Mouse (Mus musculus) embryonic facial prominence, embryonic 11.5 days (tissue): ENCODE measurements at regions not wholly inside any gene's neighbourhood (a gene's known extent, or its start where the extent isn't known, plus 50 kb on each side); places are given as distances from the start of the nearest gene placed in this dataset.
A peak's percentile ranks its signal among the peaks of the same experiment; 100 is the strongest.

ENCODE experiments used
- ATAC-seq: fragments of 200-750 bp; cut with Nextera tagmentation; replicated peaks from 2 replicates; pipeline ENCODE4 v1.8.0; 2017; ENCODE audit warnings: low read depth; ENCODE audit not compliant: insufficient number of reproducible peaks, low FRiP score, low TSS enrichment
- DNase-seq: peaks from one replicate; pipeline ENCODE4 v3.0.0-alpha.2; 2015; ENCODE audit warnings: low spot score
- H3K27ac ChIP-seq: fragments of 300-500 bp; sonication (generic); replicated peaks from 2 replicates; pipeline ENCODE4 v1.5.1; 2014; ENCODE audit warnings: mild to moderate bottlenecking, low read depth, low read length, control low read depth
- H3K27me3 ChIP-seq: fragments of 300-500 bp; sonication (generic); 2 replicates; pipeline ENCODE4 v1.6.1; 2014; ENCODE audit warnings: mild to moderate bottlenecking, low read length, moderate library complexity, mixed read lengths; ENCODE audit not compliant: control insufficient read depth, insufficient read depth
- H3K36me3 ChIP-seq: fragments of 300-500 bp; sonication (generic); replicated peaks from 2 replicates; pipeline ENCODE4 v1.6.1; 2014; ENCODE audit warnings: low read depth, mild to moderate bottlenecking, low read length, moderate library complexity, mixed read lengths; ENCODE audit not compliant: control insufficient read depth, insufficient read depth
- H3K4me1 ChIP-seq: fragments of 300-500 bp; sonication (generic); 2 replicates; pipeline ENCODE4 v1.6.1; 2014; ENCODE audit warnings: low read length, mixed read lengths; ENCODE audit not compliant: control insufficient read depth, insufficient read depth
- H3K4me2 ChIP-seq: fragments of 300-500 bp; sonication (generic); 2 replicates; pipeline ENCODE4 v1.6.1; 2014; ENCODE audit warnings: low read depth, mild to moderate bottlenecking, control low read depth, low read length, moderate library complexity
- H3K4me3 ChIP-seq: fragments of 300-500 bp; sonication (generic); 2 replicates; pipeline ENCODE4 v1.5.1; 2014; ENCODE audit warnings: low read depth, low read length, control low read depth
- H3K9ac ChIP-seq: fragments of 300-500 bp; sonication (generic); replicated peaks from 2 replicates; pipeline ENCODE4 v1.6.1; 2014; ENCODE audit warnings: mild to moderate bottlenecking, control low read depth, low read length
- H3K9me3 ChIP-seq: fragments of 300-500 bp; sonication (generic); replicated peaks from 2 replicates; pipeline ENCODE4 v1.6.1; 2016; ENCODE audit warnings: mild to moderate bottlenecking, low read length, inconsistent platforms, mixed read lengths; ENCODE audit not compliant: control insufficient read depth
- WGBS: fragments of 180-500 bp; shearing (Covaris S2); extraction: QIAGEN DNeasy Blood & Tissue Kit; methylation state at CpG from one replicate; pipeline ENCODE4 v1.1.7; 2014; 5-methylcytosine and 5-hydroxymethylcytosine counted together

DNA sequence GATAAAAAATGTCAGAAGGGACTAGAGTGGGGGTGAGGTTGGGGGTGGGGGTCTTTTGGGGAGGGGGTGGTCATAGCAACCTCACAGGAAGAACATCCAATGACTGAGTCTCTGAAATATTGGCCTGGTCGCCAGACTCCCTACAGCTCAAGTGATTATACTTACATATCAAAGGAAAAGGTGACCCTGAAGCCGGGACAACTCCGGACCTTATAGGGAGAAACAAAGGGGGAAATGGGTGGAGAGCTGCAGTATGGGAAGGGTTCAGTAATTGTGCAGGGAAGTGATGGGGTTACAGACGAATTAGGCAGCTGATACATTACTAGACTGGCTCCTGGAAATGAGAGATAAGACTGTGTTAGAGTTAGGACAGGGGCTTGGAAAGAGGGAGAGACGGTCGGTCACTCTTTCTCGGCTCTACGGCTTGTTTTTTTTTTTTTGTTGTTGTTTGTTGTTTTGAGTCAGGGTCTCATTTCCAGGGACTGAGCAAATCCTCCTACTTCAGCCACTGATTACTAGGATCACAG is 130.2 kb upstream of the Map3k1 start:
- no peak for ATAC-seq

DNA sequence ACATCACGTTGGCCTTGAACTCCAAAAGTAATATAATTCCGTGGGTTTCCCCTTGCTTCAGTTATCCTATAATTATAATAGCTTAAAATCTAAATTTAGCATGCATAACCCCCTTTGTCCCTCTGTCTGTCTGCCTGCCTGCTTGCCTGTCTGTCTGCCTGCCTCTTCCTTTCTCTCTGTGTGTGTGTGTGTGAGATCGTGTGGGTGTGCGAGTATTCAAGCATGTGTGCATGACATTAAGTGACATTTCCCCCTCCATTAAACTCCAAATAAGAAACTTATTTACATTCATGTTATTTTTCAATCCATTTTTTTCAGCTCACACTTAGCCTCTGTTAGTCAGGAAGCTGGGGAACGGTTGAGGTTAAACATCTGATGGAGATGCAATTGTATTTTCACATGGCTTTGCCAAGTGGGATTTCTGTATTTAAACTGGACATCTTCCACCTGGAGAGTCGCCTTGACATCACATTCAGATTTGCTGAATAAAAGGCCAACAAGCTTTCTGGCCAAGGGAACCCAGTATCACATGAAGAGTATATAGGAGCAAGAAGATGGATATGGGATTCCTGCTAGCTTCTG is 130.8 kb upstream of the Map3k1 start:
- H3K4me3 ChIP-seq: no peak overlapping the region
- H3K4me2 ChIP-seq: no peak overlapping the region
- H3K27me3 ChIP-seq: no peaks in the 10 kb centered on the region
- WGBS: 65% methylated on average over 6 of the region's 6 CpGs
- H3K4me1 ChIP-seq: no peaks in the 10 kb centered on the region; the same call in 1 of the 2 replicates
- no peak overlapping the region for H3K9ac ChIP-seq
- no peaks in the 10 kb centered on the region for H3K36me3 ChIP-seq
- H3K27ac ChIP-seq: no peak overlapping the region
- DNase-seq (no peak), ATAC-seq (no peak)
- no peaks in the 10 kb centered on the region for H3K9me3 ChIP-seq

More for the DNA sequence above, 130.2 kb upstream of the Map3k1 start:
- Histone ChIP-seq H3K4me2 (no peak overlapping the region), H3K4me3 (no peak overlapping the region), H3K27ac (no peak overlapping the region), H3K4me1 (no peaks in the 10 kb centered on the region; the same call in 1 of the 2 replicates), H3K36me3 (no peaks in the 10 kb centered on the region), H3K27me3 (no peaks in the 10 kb centered on the region), H3K9ac (no peak overlapping the region), H3K9me3 (no peaks in the 10 kb centered on the region)
- DNase-seq: no peak
- WGBS: 71% methylated on average over 8 of the region's 8 CpGs

DNA sequence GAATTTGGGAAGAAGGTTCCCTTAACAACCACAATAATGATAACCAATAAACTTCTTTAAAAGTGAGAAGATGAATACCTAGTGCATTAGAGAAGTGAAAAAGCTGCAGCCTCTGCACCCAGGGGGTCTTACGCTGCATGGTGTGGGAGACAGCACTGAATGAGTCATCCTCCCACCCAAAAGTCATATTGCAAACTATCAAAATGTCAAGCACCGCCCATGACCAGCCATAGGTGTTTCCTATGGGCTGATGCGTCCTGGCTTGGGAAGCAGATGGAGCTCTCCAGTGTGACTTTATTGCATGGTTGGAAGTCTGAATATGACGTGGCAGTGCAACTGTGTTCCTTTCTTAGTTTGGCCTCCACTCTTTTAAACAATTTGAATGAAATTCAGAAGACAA is 131.5 kb upstream of the Map3k1 start:
- Histone ChIP-seq H3K36me3 (no peaks in the 10 kb centered on the region), H3K27ac (no peak overlapping the region), H3K9ac (no peak overlapping the region), H3K4me1 (no peaks in the 10 kb centered on the region; the same call in 1 of the 2 replicates), H3K4me3 (no peak overlapping the region), H3K27me3 (no peaks in the 10 kb centered on the region), H3K4me2 (no peak overlapping the region), H3K9me3 (no peaks in the 10 kb centered on the region)
- no peak for DNase-seq
- no peak for ATAC-seq
- WGBS: 95% methylated on average over 4 of the region's 4 CpGs

DNA sequence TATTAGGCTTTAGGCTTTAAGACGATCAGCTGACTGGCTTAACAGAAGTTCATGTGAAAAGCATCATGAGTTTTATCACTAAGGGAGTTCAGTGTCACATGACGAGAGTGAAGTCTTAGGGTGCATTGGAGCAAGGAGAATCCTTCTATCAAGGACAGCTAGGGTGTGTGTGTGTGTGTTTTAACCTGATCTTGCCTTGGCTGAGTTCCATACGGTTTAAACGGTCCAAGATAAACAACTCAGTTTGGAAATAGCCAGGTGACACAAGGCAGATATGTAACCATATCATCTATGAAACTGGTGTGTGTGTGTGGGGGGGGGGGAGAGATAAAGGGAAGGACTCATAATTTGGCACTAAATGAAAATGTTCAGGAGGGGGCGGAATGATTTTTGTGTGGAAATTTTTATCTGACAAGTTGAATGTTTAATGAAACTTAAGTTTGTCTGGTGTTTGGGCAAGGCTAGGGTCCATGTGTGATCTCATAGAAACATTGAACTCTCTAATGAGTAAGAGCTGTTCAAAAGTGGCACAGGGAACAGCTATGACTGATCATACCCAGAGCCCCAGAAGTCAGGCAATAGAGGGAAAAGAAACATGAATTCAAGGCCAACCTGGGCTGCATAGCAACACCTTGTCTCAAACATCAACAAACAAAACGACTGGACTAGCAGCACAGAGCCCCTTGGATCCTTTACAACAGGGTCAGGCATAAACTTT is 132.2 kb upstream of the Map3k1 start:
- Histone ChIP-seq H3K36me3 (no peaks in the 10 kb centered on the region), H3K4me3 (no peak overlapping the region), H3K27me3 (no peaks in the 10 kb centered on the region), H3K4me2 (no peak overlapping the region), H3K27ac (no peak overlapping the region), H3K9me3 (no peaks in the 10 kb centered on the region), H3K9ac (no peak overlapping the region), H3K4me1 (no peaks in the 10 kb centered on the region; the same call in 1 of the 2 replicates)
- WGBS: 73% methylated on average over 6 of the region's 6 CpGs
- no peak for ATAC-seq
- DNase-seq: no peak

DNA sequence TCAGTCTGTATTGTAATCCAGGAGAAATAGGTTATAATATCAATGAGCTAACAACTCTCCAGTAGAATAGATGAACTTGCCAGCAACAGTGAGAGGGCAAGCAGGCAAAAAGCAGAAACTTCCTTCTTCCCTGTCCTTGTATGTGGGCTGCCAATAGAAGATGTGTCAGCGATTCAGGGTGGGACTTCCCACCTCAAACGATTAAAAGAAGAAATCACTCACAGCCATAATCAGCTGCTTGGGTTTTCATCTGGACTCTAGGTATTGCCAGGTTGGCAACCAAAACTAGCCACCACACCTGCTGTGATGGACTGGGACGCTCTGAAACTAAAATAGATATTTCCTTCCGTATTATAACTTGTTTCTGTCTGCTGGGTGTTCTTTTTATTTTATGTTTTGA is 133.2 kb upstream of the Map3k1 start:
- Histone ChIP-seq H3K4me2 (no peak overlapping the region), H3K27ac (no peak overlapping the region), H3K4me1 (no peaks in the 10 kb centered on the region), H3K4me3 (no peak overlapping the region), H3K27me3 (no peaks in the 10 kb centered on the region), H3K9ac (no peak overlapping the region), H3K9me3 (no peaks in the 10 kb centered on the region), H3K36me3 (no peaks in the 10 kb centered on the region)
- DNase-seq (no peak), ATAC-seq (no peak)
- WGBS: 92% methylated on average over 4 of the region's 4 CpGs

DNA sequence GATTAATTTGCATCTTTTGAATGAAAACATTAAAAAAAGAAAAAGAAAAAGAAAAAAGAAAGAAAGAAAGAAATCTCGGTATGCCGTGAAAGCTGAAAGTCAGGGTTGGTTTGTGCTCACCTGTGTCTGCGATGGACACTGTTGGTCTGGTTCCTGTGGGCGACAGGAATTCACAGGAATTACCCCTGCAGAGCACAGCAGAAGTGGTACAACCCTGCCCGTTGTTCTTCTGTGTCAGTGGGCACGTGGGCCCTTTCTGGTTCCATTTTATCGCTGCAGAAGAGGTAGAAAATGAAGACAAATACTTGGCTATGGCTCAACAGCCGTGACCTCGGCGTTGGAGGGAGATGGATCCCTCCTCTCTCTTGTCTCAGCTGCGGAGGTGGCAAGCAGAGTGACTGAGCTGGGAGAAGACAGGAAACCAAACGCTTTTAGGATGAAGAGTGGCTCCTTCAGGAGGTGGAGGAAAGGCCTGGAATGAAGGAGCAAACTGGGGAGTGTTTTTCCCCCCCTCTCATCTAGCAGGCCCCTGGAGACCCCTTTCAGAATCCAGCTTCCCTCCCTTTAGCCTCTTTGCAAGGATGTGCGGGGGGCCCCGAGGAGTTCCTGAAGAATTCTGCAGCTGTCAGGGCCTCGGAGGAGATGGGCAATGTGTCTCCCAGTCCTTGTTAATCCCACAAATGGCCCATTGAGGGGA is 134.7 kb upstream of the Map3k1 start:
- DNase-seq: no peak
- no peaks in the 10 kb centered on the region for H3K9me3 ChIP-seq
- H3K4me2 ChIP-seq: no peak overlapping the region
- H3K36me3 ChIP-seq: no peaks in the 10 kb centered on the region
- WGBS: 49% methylated on average over 15 of the region's 15 CpGs
- H3K4me1 ChIP-seq: no peaks in the 10 kb centered on the region
- ATAC-seq: no peak
- no peaks in the 10 kb centered on the region for H3K27me3 ChIP-seq
- H3K9ac ChIP-seq: no peak overlapping the region
- 0 out of 2 replicates have a peak overlapping the region, but pooled peaks have one; percentile 13 for H3K27ac ChIP-seq
- H3K4me3 ChIP-seq: no peak overlapping the region

DNA sequence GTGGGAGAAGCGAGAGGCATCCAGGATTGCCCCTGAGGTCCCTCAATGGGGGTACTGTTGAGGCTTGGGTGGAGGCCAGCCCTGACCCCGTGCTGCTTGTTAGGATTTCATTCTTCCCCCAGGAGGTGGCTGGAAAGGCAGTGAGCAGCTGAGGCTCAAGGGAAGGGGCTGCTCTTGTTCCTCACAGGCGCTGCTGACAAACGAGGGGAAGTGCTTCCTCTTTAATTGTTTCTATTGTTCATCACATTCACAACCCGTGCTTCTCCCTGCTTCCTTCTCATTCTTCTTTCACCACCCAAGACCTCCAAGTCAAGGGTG is 135.3 kb upstream of the Map3k1 start:
- no peak overlapping the region for H3K4me3 ChIP-seq
- DNase-seq: no peak
- no peaks in the 10 kb centered on the region for H3K36me3 ChIP-seq
- H3K4me2 ChIP-seq: no peak overlapping the region
- 5% methylated on average over 5 of the region's 5 CpGs for WGBS
- H3K9ac ChIP-seq: no peak overlapping the region
- no peak for ATAC-seq
- H3K4me1 ChIP-seq: no peaks in the 10 kb centered on the region
- H3K27ac ChIP-seq: 0 out of 2 replicates have a peak overlapping the region, but pooled peaks have one; percentile 13
- no peaks in the 10 kb centered on the region for H3K9me3 ChIP-seq
- no peaks in the 10 kb centered on the region for H3K27me3 ChIP-seq

DNA sequence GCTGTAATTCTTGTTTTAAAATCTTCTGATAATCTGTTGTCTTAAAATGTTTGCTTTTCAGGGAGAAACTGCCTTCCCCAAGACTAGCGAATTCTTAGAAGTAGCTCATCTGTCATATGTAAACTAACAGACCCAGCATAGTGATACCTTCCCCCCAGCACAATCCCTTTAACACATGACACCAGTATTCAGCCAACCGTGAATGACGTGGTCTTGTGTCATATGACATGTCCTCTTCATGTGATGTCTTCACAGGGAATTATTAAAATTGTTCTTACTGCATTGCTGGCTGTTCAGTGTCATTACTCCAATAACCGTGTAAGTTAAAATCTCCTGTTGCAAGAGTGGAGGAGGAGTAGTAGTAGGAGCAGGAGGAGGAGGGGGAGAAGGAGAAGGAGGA is 137.5 kb upstream of the Map3k1 start:
- ATAC-seq: no peak
- 84% methylated on average over 4 of the region's 4 CpGs for WGBS
- H3K27ac ChIP-seq: no peak overlapping the region

More for the DNA sequence above, 137.5 kb upstream of the Map3k1 start:
- no peaks in the 10 kb centered on the region for H3K36me3 ChIP-seq
- H3K27me3 ChIP-seq: no peaks in the 10 kb centered on the region
- H3K4me1 ChIP-seq: no peaks in the 10 kb centered on the region
- no peaks in the 10 kb centered on the region for H3K9me3 ChIP-seq
- H3K4me3 ChIP-seq: no peak overlapping the region
- DNase-seq: no peak
- H3K9ac ChIP-seq: no peak overlapping the region
- no peak overlapping the region for H3K4me2 ChIP-seq
